Mouse (Mus musculus) frontal cortex, postnatal 10 days (tissue): Measurements from ENCODE around the gene Adamts4.
"Not testable (repeated sequence)": the region's sequence is repeated elsewhere in the genome, so short reads cannot be mapped to it uniquely, and the experiment has no call there.

Experiments
- DNase-seq, 2 experiments: peaks; one replicate each; pipeline ENCODE4 v3.0.0; 2022; ENCODE audit warnings: low spot score in 2 of 2, mixed read lengths in 1 of 2

Adamts4 gene

GRCm38 (mm10) chr1:171279012-171279705 is 28.9 kb downstream of the Adamts4 start:
- DNase-seq, result peak; percentile 3 to 5

GRCm38 (mm10) chr1:171279721-171280120 is 29.5 kb downstream of the Adamts4 start:
- DNase-seq, result peak in 1 of 2 experiments; percentile 5

DNA sequence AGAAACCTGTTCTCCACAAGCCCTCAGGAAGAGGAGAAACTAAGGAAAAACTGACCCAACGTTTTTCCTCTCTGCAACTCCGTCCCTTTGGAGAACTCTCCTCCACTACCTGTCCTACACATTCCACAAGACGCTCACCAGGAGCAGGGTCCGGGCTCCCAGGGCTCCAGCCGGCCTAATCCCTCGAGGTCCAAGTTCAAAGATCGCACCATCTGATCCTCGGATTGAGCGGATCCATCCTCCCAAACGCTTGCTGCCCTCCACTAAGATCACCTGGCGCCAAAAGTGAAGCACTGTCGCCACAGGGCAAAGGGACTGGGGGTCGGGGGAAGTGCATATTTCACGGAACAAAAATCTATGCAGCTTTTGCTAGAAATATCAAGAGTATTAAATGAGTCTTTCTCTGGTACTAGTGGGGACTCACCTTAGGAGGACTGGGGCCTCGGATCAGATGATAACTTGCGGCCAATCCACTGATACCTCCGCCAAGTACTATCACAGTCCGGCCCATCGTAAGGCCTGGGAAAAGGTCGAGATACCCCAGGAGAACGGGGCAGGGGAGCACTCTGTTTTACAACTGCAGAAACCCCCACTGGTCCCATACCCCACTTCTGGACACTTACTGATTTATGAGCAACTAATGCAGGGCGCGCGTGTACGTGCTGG is 30.2 kb downstream of the Adamts4 start:
- peak in 1 of 2 experiments; percentile 11 for DNase-seq

GRCm38 (mm10) chr1:171280916-171281527 is 30.8 kb downstream of the Adamts4 start, which contains the start of gene Ppox:
TSS of gene Ppox (minus strand) at chr1:171281186.
- DNase-seq, result peak; percentile 90 to 93

- DNase-seq, result peak; percentile 57 to 71
Measured at GRCm38 (mm10) chr1:171281528-171281923, 31.3 kb downstream of the Adamts4 start.

DNA sequence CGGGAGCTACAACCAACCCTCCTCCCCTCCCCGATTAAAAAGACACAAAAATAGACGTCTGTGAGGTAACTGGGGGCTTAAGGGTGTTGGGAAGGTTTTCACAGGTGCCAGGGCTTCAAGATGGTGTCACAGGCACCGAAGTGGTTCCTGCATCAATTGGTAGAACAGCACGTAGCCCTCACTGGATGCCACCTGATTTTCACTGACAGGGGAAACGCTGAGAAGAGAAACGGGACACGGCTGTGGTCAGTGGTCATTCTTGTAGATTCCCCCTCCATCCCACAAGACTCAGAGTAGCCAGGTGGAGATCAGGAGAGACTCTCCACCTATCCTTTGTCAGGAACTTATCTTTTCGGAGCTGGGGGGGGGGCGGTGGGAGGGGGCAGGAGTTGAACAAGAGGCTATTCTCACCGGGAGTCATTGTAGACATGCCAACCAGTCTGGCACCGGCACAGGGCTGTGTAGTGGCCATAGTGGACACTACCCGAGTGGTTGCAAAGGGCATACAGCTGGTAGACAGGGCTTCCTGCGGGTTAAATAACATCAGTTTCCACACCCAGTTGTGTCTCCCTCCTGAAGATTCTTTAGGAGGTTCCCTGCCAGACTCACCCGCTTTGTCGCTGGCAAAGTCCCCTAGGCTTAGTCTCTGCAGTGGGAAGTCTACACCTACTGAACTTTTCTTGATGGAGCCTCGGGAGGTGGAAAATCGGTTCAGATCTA is 32.0 kb downstream of the Adamts4 start:
- peak; percentile 12 to 18 for DNase-seq

DNA sequence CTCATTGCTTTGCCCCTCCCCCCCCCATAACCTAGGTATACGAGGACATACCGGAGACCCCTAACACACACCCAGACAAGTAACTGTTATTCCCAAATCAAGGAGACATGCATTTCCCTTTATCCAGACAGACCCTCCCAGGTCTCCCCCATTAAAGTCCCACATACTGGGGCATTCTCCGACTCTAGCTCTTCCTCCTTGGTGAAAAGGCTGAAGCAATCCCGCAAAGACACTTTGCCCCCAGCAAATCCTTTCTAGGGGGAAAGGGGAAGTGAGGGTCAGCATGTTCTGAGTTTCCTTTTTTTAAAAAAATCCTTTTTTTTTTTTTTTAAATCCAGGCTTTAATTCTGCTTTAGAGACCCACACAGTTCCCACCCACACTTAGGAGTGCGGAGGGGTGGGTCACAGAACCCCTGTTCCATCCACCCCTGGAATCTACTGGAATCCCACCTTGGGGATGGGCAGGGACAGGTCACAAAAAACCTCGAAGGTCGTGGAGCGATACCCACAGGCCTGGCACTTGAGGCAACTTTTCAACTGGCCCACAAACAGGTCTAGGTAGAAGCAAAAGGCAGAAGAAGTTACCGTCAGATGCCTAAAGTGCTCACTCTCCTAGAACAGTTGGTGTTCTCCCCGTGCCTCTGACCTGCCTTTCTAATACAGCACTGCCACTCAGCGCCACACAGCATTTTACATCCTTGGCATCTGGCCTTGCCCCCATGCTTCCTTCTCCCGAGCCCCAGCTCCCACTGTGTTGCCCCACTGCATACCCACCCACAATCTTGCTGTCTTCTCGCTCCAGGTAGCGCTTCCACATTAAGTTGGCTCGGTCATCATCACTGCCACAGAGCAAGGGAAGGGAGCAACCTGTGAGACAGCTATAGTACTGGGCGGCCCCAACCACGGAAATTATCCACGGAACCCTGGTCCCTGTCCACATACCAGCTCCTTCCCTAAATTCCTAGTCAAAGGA is 33.3 kb downstream of the Adamts4 start:
- DNase-seq, result no peak

DNA sequence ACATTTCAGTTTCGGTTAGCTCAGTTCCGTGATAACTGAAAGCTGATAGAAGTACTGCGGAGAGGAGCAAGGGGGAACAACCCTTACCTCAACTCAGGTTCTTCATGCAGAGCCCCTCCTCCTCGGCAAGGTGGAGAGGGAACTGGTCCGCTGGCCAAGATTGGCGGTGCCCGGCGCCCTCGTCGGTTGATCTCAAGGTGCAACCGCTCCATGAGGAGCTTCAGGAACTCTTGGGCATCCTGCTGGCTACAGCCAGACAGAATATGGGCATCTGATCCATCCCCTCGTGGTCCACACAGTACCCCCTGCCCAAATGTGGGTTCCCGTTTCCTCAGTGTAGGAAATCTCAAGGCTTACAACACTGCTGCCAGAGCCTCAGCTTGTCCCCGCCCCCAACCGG is 34.3 kb downstream of the Adamts4 start:
- DNase-seq, result no peak

DNA sequence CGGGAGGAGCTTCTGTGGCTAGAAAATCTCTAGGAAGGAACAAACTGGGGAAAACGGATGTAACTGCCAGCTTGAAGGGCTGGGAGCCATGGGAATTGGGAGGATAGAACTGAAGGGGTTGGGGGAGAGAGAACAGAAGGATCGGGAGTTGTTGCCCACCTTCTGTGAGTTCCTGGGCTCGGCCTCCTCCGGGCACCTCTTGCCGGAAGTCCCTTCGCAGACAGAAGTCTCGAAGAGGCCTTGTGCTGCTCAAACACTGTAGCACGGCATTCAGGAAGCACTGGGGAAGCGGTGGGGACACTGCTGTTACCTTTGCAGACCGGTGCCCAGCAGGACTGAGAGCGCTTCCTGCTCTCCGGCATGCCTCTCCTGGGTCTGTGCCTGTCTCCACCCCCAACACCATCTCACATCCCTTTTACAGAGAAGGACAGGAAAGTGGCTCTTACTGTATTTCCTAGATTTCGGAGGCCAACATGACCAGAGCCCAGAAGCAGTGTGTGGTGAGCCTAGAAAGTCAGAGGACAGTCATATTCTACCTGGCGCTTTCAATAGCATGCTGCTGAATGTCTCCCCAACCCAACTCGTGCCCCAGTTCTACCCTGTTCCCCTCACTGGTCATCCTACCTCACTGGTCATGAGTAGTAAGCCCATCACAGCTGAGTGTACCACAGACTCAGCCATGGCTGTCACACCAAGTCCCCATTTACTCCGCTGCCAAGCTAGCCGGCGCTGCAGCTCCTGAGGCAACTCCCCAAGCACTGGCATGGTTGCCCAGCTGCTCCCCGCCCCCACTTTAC is 35.1 kb downstream of the Adamts4 start:
- DNase-seq, result no peak

GRCm38 (mm10) chr1:171286517-171286916 is 36.3 kb downstream of the Adamts4 start:
- DNase-seq, result no peak

GRCm38 (mm10) chr1:171287136-171288081 is 37.2 kb downstream of the Adamts4 start, which contains the start of gene Usp21:
TSS of gene Usp21 (minus strand) at chr1:171287991.
- peak; percentile 94 for DNase-seq

DNA sequence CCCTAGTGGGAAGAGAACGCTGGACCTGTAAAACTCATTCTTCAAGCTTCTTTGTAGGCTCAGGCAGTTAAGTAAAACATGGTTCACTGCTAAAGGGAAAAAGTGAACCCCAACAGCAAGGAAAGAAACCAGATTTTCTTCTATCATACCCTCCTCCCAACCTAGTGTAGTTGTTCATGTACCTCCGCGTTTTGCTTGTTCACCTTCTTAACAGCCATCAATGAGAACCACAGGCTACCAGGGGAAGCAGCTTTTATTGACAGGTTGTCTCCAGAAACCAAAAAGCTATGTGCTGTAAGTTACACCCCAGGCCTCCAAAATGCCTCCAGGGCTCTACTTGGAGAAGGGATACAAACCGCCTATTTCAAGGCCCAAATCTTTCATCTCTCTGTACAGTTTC is 38.1 kb downstream of the Adamts4 start:
- no peak for DNase-seq

GRCm38 (mm10) chr1:171293351-171293750 is 43.1 kb downstream of the Adamts4 start:
- DNase-seq, result no peak

- no peak for DNase-seq
Measured at GRCm38 (mm10) chr1:171293906-171294297, 43.7 kb downstream of the Adamts4 start.

- DNase-seq, result peak in 1 of 2 experiments; percentile 79
Measured at GRCm38 (mm10) chr1:171294298-171295062, 44.3 kb downstream of the Adamts4 start, which contains the start of gene Ufc1. TSS of gene Ufc1 (minus strand) at chr1:171295024.

- no peak for DNase-seq
Measured at GRCm38 (mm10) chr1:171295063-171295402, 44.8 kb downstream of the Adamts4 start.

DNA sequence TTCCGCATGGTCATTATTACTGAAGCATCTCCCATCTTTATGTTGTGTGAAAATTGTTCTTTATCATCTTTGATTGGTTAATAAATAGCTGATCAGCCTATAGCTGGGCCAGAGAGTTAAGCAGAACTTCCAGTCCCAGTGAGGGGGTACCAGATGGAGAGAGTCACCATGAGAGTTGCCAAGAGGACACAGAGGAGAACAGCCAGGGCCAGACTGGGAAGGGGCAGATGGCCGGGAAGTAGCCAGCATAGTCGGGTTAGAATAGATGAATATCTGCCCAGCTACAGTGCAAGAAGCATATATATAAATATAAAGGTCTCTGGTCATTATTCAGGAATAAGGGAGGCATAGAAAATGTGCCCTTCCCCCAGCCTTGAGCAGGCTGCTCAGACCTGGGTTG is 48.0 kb downstream of the Adamts4 start:
- no peak for DNase-seq

DNA sequence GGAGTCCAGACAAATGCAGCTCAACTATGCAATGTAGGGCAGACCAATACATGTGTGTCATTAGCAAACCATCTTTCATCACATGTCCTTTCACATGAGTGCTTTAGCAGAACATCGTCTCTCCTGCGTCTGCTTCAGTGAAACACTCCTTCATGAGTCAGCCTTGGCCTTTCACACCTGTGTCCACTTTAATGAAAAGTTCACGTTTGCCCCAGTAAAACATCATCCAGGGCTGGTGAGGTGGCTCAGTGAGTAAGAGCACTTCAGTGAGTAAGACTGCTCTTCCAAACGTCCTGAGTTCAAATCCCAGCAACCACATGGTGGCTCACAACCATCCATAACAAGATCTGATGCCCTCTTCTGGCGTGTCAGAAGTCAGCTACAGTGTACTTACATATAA is 55.9 kb downstream of the Adamts4 start:
- not testable (repeated sequence) for DNase-seq
